In genomic region chr1:139422941-139423340, GRCm38 (mm10) we compare ENCODE assay signal across 8 mouse cellular contexts. TPM values are rescaled to one million over a fixed set of nuclear protein-coding genes. Genes with fewer than 3 reads are reported as not detected.
A peak's percentile ranks its signal among the peaks of the same experiment; 100 is the strongest.
DNase-seq lines count a peak whose midpoint lies in the region; ATAC-seq and TF ChIP-seq lines count a peak whose summit lies in the region.

No protein-coding gene starts in this region.

- H3K36me3 ChIP-seq in G1E (replicated peaks), result peaks cover 27% of the 10 kb centered on the region
- peaks cover 4% of the 10 kb centered on the region for H3K36me3 ChIP-seq in embryonic facial prominence, embryonic 13.5 days
- no peaks in the 10 kb centered on the region for H3K36me3 ChIP-seq in hindbrain, postnatal 0 days (ENCODE audit: insufficient read depth, low read length)
- peaks cover 4% of the 10 kb centered on the region; the same call in 1 of the 2 replicates for H3K36me3 ChIP-seq in liver, embryonic 13.5 days
- no peaks in the 10 kb centered on the region for H3K36me3 ChIP-seq in neural tube, embryonic 15.5 days

- peak overlapping the region; percentile 95 for H3K9ac ChIP-seq in embryonic facial prominence, embryonic 13.5 days
- peak overlapping the region; percentile 89 for H3K9ac ChIP-seq in hindbrain, postnatal 0 days (replicated peaks; ENCODE audit: low read length)
- H3K9ac ChIP-seq in liver, embryonic 13.5 days, result peak overlapping the region; percentile 95
- H3K9ac ChIP-seq in neural tube, embryonic 15.5 days (replicated peaks), result peak overlapping the region; percentile 90

- peak; percentile 23 for DNase-seq in cerebellum, adult 9-11 months
- no peak for DNase-seq in cerebellum, adult 8-10 months
- peak; percentile 24 for DNase-seq in G1E (ENCODE audit: low spot score)
- peak; percentile 13 for DNase-seq in hindbrain, postnatal 0 days (ENCODE audit: low spot score)
- DNase-seq in liver, embryonic 13.5 days, result no peak
- no peak for DNase-seq in gastrocnemius, adult 8-10 months (ENCODE audit: low spot score in 2 of 2)

- ATAC-seq in G1E (ENCODE audit: extremely low read depth, insufficient number of reproducible peaks, low FRiP score, poor library complexity, severe bottlenecking), result no peak
- ATAC-seq in embryonic facial prominence, embryonic 13.5 days (ENCODE audit: insufficient number of reproducible peaks, insufficient read depth, low FRiP score, low TSS enrichment, low read depth), result no peak
- no peak for ATAC-seq in hindbrain, postnatal 0 days
- no peak for ATAC-seq in liver, embryonic 13.5 days (ENCODE audit: low read depth)
- 0 out of 2 replicates have a peak, but pooled peaks have one; percentile 1 for ATAC-seq in neural tube, embryonic 15.5 days (ENCODE audit: low FRiP score)

- H3K4me3 ChIP-seq in G1E (ENCODE audit: low read depth, low read length), result peak overlapping the region; percentile 88
- peak overlapping the region; percentile 86 for H3K4me3 ChIP-seq in embryonic facial prominence, embryonic 13.5 days
- peak overlapping the region; percentile 92 for H3K4me3 ChIP-seq in hindbrain, postnatal 0 days (ENCODE audit: low read length)
- peak overlapping the region; percentile 89 for H3K4me3 ChIP-seq in liver, embryonic 13.5 days (replicated peaks)
- peak overlapping the region; percentile 77 for H3K4me3 ChIP-seq in neural tube, embryonic 15.5 days (replicated peaks)

- no peaks in the 10 kb centered on the region for H3K9me3 ChIP-seq in G1E (replicated peaks)
- no peaks in the 10 kb centered on the region for H3K9me3 ChIP-seq in embryonic facial prominence, embryonic 13.5 days
- no peaks in the 10 kb centered on the region for H3K9me3 ChIP-seq in hindbrain, postnatal 0 days (ENCODE audit: low read length)
- no peaks in the 10 kb centered on the region for H3K9me3 ChIP-seq in liver, embryonic 13.5 days (replicated peaks)
- no peaks in the 10 kb centered on the region for H3K9me3 ChIP-seq in neural tube, embryonic 15.5 days (replicated peaks)

- no peaks in the 10 kb centered on the region for H3K27me3 ChIP-seq in G1E (ENCODE audit: insufficient read depth, low read length)
- no peaks in the 10 kb centered on the region for H3K27me3 ChIP-seq in embryonic facial prominence, embryonic 13.5 days
- no peaks in the 10 kb centered on the region for H3K27me3 ChIP-seq in hindbrain, postnatal 0 days (ENCODE audit: insufficient read depth, low read length)
- H3K27me3 ChIP-seq in liver, embryonic 13.5 days, result no peaks in the 10 kb centered on the region
- H3K27me3 ChIP-seq in neural tube, embryonic 15.5 days (replicated peaks), result no peaks in the 10 kb centered on the region

- TF ChIP-seq CTCF in G1E (IDR thresholded peaks at IDR 0.05; ENCODE audit: low read depth, low read length), result no peak
- no peak for TF ChIP-seq CTCF in hindbrain, postnatal 0 days (IDR thresholded peaks at IDR 0.05; ENCODE audit: low read depth)

- peak overlapping the region; percentile 90; the same call in 1 of the 2 replicates for H3K27ac ChIP-seq in embryonic facial prominence, embryonic 13.5 days
- H3K27ac ChIP-seq in hindbrain, postnatal 0 days, result peak overlapping the region; percentile 91
- peak overlapping the region; percentile 84; the same call in 1 of the 2 replicates for H3K27ac ChIP-seq in liver, embryonic 13.5 days
- H3K27ac ChIP-seq in neural tube, embryonic 15.5 days (replicated peaks), result peak overlapping the region; percentile 90

- H3K4me1 ChIP-seq in G1E (ENCODE audit: insufficient read depth, low read depth, low read length), result peaks cover 49% of the 10 kb centered on the region
- H3K4me1 ChIP-seq in embryonic facial prominence, embryonic 13.5 days, result peaks cover 31% of the 10 kb centered on the region
- H3K4me1 ChIP-seq in hindbrain, postnatal 0 days (ENCODE audit: insufficient read depth, low read length), result peaks cover 23% of the 10 kb centered on the region
- H3K4me1 ChIP-seq in liver, embryonic 13.5 days (replicated peaks), result peaks cover 42% of the 10 kb centered on the region
- peaks cover 42% of the 10 kb centered on the region for H3K4me1 ChIP-seq in neural tube, embryonic 15.5 days

- peak overlapping the region; percentile 71 for H3K4me2 ChIP-seq in embryonic facial prominence, embryonic 13.5 days
- H3K4me2 ChIP-seq in hindbrain, postnatal 0 days (ENCODE audit: low read depth, low read length), result peak overlapping the region; percentile 63
- peak overlapping the region; percentile 89 for H3K4me2 ChIP-seq in liver, embryonic 13.5 days
- peak overlapping the region; percentile 68 for H3K4me2 ChIP-seq in neural tube, embryonic 15.5 days

- 20% methylated on average over 10 of the region's 10 CpGs for WGBS in embryonic facial prominence, embryonic 13.5 days
- 13% methylated on average over 10 of the region's 10 CpGs for WGBS in hindbrain, postnatal 0 days
- WGBS in liver, embryonic 13.5 days (ENCODE audit: insufficient replicate concordance), result 25% methylated on average over 10 of the region's 10 CpGs
- 23% methylated on average over 10 of the region's 10 CpGs for WGBS in neural tube, embryonic 15.5 days

RNA-seq across cellular contexts. Expression of gene Zbtb41, which starts 0.9 kb away (rescaled TPM):
- 28.6 and 29.3 TPM in 2 replicates for total RNA-seq in G1E (2014; fragmentation: Nextera tagmentation)
- 24.4 and 29.4 TPM in 2 replicates for total RNA-seq in G1E (2017)
- 0.56 and 0.76 TPM in 2 replicates for polyA plus RNA-seq in G1E (2012)
- polyA plus RNA-seq in embryonic facial prominence, embryonic 13.5 days (2015; fragmentation: Nextera tagmentation; extraction: Ambion mirVana), result 8.0 and 9.8 TPM in 2 replicates
- 29.9 and 31.1 TPM in 2 replicates for total RNA-seq in hindbrain, postnatal 0 days (2014; rRNA removed)
- 10.0 and 10.3 TPM in 2 replicates for polyA plus RNA-seq in hindbrain, postnatal 0 days (2015; fragmentation: Nextera tagmentation; extraction: Ambion mirVana)
- polyA plus RNA-seq in liver, embryonic 13.5 days (2015; fragmentation: Nextera tagmentation; extraction: Ambion mirVana), result 2.9 and 3.9 TPM in 2 replicates
- 10.5 and 10.9 TPM in 2 replicates for polyA plus RNA-seq in neural tube, embryonic 15.5 days (2015; fragmentation: Nextera tagmentation; extraction: Ambion mirVana)
- total RNA-seq in gastrocnemius, adult 8-10 months (2022), result 10 to 100 TPM; 15.1 to 21.2 (median 16.1) TPM

RNA-seq across cellular contexts. Expression of gene Aspm, which starts 31.6 kb away (rescaled TPM):
- total RNA-seq in G1E (2014; fragmentation: Nextera tagmentation) (83.9 and 107 TPM in 2 replicates), G1E (2017) (53.6 and 63.2 TPM in 2 replicates)
- polyA plus RNA-seq in G1E (2012), result 5.3 and 5.4 TPM in 2 replicates
- polyA plus RNA-seq in embryonic facial prominence, embryonic 13.5 days (2015; fragmentation: Nextera tagmentation; extraction: Ambion mirVana), result 17.6 and 18.5 TPM in 2 replicates
- 6.1 and 6.3 TPM in 2 replicates for total RNA-seq in hindbrain, postnatal 0 days (2014; rRNA removed)
- polyA plus RNA-seq in hindbrain, postnatal 0 days (2015; fragmentation: Nextera tagmentation; extraction: Ambion mirVana), result 2.9 and 3.9 TPM in 2 replicates
- polyA plus RNA-seq in liver, embryonic 13.5 days (2015; fragmentation: Nextera tagmentation; extraction: Ambion mirVana), result 8.9 and 11.5 TPM in 2 replicates
- 1.5 and 4.3 TPM in 2 replicates for polyA plus RNA-seq in neural tube, embryonic 15.5 days (2015; fragmentation: Nextera tagmentation; extraction: Ambion mirVana)
- total RNA-seq in gastrocnemius, adult 8-10 months (2022), result under 1 TPM in 2 of 4 experiments, not detected in 2; 0.05 to 0.12 TPM

RNA-seq across cellular contexts. Expression of gene Crb1, which starts 46.0 kb away (rescaled TPM):
- total RNA-seq in G1E (2014; fragmentation: Nextera tagmentation), result not detected in 2 replicates
- total RNA-seq in G1E (2017), result 0.23 and 0.44 TPM in 2 replicates
- polyA plus RNA-seq in G1E (2012), result not detected in 2 replicates
- 0.08 TPM in 1 of 2 replicates, not detected in the other for polyA plus RNA-seq in embryonic facial prominence, embryonic 13.5 days (2015; fragmentation: Nextera tagmentation; extraction: Ambion mirVana)
- total RNA-seq in hindbrain, postnatal 0 days (2014; rRNA removed), result 1.5 and 4.6 TPM in 2 replicates
- polyA plus RNA-seq in hindbrain, postnatal 0 days (2015; fragmentation: Nextera tagmentation; extraction: Ambion mirVana), result 0.83 and 0.96 TPM in 2 replicates
- not detected in 2 replicates for polyA plus RNA-seq in liver, embryonic 13.5 days (2015; fragmentation: Nextera tagmentation; extraction: Ambion mirVana)
- 0.66 and 0.95 TPM in 2 replicates for polyA plus RNA-seq in neural tube, embryonic 15.5 days (2015; fragmentation: Nextera tagmentation; extraction: Ambion mirVana)
- not detected for total RNA-seq in gastrocnemius, adult 8-10 months (2022)

Comparison
In these comparisons a context has a peak if more than half of its experiments do, and no peak if none do; other contexts are left out.
1. DNase-seq: peak in cerebellum, adult 9-11 months (single experiment), G1E (single experiment) and hindbrain, postnatal 0 days (single experiment); none in cerebellum, adult 8-10 months (single experiment), liver, embryonic 13.5 days (single experiment) and gastrocnemius, adult 8-10 months (0 of 2).
2. Peak in every context shown above with its lines, with median percentiles within 50 percentile points of each other: H3K4me3 ChIP-seq, H3K27ac ChIP-seq, H3K4me2 ChIP-seq and H3K9ac ChIP-seq.